Mouse (Mus musculus): ENCODE data around the gene Dbi.
A peak's percentile ranks its signal among the peaks of the same experiment; 100 is the strongest.

Gene Dbi

GRCm38 (mm10) chr1:120121930-120122530 is 1.2 kb upstream of the Dbi start:
- DNase-seq (ENCODE audit: low spot score) = no peak

- peak; percentile 46 for DNase-seq (ENCODE audit: low spot score)
These were observed 523 bp downstream of the Dbi start for GRCm38 (mm10) chr1:120120141-120120968.

DNA sequence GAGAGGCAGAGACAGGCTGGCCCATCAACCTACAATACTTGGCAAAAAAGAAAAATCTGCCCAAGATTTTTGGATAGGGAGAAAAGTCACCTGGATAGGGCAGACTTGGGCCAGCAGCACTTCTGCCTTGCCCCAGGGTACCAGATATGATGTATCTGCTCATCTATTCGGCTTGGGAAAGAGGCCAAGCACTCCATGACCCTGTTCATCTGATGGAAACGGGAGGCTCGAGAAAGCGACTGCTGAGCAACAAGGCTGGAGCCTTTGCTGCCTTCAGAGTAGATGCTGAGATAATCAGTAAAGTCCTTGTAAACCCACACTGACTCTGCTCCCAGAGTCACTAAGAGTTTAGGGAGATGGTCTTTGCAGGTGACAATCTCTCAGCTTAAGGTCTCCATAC is 1.5 kb downstream of the Dbi start:
- DNase-seq (ENCODE audit: low spot score) = no peak

GRCm38 (mm10) chr1:120118854-120119253 is 2.0 kb downstream of the Dbi start:
- no peak for DNase-seq (ENCODE audit: low spot score)

GRCm38 (mm10) chr1:120116106-120116505 is 4.8 kb downstream of the Dbi start:
- DNase-seq (ENCODE audit: low spot score) = peak; percentile 41

DNA sequence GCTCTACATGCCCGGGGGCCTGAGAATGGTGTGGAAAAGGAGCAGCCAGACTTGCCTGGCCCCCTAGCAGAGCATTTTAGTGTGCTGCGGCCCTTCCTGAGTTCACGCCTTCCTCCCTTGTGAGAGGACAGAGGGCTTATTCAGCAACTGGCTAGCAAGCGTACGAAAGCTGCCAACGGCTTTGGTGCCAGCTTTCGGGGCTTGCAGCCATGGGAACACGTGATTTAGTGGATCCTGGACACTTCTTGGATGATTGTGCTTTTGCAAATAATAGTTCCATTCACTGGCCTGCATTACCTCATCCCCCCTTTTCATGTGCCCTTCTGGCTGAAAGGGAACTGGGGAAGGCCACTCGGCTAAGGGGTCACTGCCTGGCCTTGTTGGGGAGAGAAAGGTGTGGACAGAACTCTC is 5.2 kb downstream of the Dbi start:
- peak; percentile 44 for DNase-seq (ENCODE audit: low spot score)

DNA sequence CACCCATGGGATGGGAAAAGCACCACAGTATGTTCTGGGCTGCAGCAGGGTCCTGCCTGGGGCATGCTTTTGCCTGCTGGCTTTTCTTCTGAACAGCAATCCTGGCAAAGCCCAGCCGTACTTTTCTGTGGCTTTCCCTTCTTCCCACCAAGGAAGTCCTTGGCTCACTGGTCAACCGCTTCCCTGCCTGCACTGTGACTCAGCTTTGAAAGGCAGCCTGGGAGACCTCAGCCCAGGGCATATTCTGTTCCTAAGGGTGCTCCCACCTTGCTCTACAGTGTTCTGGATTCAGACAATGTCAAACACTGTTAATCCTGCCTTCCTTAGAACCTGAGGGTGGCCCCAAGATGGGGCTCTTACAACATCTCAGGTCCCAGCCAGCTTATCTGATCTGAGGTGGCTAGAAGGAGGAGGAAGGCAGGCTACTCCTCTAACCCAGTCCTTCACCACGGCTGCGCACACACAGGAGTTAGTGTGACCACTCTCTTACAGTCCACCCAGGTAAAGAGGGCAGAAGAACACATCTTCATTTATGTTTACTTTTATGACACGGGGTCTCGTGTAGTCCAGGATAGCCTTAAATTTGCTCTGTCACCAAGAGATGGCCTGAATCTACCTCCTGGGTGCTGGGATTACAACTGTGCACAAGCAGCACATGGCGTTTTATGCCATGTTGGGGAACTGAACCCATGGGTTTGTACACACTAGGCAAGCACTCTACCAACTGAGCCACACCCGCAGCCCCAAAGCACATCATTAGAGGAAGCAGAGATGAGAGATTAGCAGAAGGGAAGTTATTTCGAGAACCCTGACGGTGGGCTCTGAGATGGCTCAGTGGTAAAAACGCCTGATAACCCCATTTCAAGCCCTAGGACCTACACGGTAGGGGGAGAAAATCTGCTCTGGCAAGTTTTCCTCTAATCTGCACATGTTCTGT is 8.4 kb downstream of the Dbi start:
- no peak for DNase-seq (ENCODE audit: low spot score)

GRCm38 (mm10) chr1:120111766-120112165 is 9.1 kb downstream of the Dbi start:
- DNase-seq (ENCODE audit: low spot score) = no peak

DNA sequence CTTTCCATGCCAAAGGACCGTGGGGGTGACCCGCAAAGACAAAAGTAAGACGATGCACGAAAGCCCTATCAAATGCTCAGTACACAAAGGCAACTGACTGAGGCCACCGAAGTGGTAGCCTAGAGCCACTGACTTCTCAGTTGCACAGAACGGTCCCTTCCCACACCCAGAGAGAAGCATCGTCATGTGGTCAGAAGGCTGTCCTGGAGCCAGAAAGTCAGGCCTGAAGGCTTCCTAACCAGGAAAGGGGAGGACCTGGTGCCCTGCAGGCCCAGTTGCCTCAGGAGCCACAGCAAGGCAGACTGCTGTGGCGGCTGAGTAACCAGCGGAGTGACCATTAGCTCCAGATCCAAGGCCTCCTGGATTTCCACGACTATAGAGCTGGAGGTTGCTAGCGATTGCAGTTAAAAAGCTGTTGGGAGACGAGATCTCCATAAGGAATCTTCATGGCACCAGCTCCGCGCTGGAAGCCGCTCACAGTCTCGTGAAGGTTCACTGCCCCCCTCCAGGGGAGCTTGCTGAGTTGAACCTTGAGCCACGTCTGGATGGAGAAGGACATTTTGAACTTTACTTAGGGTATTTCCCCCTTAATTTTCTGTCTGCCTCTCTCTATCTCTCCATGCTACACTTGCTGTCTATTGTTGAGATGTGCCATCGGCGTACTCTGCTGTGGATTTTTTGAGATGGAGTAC is 11.0 kb downstream of the Dbi start:
- DNase-seq (ENCODE audit: low spot score) = no peak

- DNase-seq (ENCODE audit: low spot score) = no peak
These were observed 15.3 kb downstream of the Dbi start for GRCm38 (mm10) chr1:120105556-120105959.

DNA sequence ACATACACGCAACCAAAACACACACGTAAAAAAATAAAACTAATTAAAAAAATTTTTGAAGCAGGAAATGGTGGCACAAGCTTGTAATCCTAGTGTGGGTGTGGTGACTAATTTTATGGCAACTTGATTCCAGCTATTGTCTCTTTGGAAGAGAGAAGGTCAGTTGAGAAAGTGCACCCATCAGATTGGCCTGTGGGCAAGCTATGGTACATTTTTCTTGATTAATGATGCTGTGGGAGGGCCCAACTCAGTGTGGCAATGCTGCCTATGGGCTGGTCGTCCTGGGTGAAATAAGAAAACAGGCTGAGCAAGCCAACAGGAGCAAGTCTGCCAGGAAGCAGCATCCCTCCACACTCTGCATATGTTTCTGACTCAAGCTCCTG is 19.7 kb downstream of the Dbi start:
- DNase-seq (ENCODE audit: low spot score) = no peak

DNA sequence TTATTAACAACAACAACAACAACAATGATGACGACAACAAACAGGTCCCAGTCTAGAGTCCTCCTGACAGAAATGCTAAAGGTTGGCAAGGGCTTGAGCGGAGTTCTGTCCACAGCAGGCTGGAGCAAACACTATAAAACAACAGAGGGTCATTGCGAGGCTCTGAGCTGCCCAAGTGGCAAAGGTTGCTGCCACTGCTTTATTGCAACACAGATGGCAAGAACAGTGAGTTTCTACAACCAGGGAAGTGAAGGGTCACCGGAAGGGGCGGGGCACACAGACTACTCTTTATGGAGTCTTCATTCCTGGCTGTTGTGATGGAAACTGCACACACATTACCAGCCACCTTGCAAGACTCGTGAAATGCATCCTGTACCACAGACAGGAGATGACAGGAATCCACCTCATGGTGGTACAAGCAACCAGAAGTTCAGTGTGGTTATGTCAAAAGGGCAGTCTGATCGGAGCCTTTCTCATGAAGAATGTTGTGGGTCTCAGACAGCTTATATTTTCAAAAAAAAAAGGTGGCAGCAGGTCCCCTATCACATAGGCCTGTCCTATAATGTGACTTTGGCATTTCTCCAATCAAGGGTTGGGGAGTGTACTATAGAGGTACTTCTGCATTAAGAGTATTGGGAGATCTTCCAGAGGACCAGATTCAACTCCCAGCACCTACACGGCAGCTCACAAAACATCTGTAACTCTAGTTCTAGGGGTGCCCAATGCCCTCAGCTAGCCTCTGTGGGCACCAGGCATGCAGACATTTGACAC is 20.2 kb downstream of the Dbi start:
- no peak for DNase-seq (ENCODE audit: low spot score)

GRCm38 (mm10) chr1:120099483-120099882 is 21.4 kb downstream of the Dbi start:
- DNase-seq (ENCODE audit: low spot score) = no peak

GRCm38 (mm10) chr1:120098327-120098726 is 22.6 kb downstream of the Dbi start:
- DNase-seq (ENCODE audit: low spot score) = no peak

DNA sequence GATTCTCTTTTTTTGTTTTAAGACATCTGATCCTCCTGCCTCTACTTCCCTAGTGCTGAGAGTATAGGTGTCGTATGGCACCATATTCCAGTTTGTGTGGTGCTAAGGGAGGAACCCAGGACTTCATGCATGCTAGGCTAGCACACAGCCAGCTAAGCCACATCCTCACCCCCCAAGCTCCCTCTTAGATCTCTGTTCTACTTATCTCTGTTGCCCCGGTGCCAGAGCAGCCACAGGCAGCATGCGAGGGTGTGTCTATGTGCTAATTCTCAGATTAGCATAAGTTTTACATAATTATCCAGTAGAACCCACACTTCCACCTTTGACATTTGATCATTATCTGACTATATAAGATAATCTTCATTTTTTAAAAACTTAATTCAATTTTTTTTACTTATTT is 26.0 kb downstream of the Dbi start:
- no peak for DNase-seq (ENCODE audit: low spot score)

DNA sequence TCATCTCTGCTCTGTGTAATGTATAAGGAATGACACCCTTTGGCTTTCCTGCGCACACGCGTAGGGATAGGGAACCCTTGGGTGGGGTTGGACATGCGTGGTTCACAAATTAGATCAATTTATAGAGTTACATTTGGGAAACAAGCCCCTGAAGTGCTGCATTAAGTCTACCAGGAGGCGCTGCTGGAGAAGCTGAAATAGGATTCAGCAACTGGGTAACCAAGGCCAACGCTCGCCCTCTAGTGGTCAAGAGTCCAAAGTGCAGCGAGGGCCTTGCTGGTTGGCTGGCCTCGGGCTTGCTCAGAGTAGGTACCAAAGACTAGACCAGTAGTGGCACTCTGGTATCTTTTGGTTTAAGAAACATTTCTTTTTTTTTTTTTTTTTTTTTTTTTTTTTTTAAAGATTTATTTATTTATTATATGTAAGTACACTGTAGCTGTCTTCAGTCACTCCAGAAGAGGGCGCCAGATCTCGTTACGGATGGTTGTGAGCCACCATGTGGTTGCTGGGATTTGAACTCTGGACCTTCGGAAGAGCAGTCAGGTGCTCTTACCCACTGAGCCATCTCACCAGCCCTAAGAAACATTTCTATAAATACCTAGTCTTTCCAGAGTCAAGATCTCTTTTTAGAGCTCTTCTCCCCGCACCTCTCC is 27.3 kb downstream of the Dbi start:
- peak; percentile 70 for DNase-seq (ENCODE audit: low spot score)

DNA sequence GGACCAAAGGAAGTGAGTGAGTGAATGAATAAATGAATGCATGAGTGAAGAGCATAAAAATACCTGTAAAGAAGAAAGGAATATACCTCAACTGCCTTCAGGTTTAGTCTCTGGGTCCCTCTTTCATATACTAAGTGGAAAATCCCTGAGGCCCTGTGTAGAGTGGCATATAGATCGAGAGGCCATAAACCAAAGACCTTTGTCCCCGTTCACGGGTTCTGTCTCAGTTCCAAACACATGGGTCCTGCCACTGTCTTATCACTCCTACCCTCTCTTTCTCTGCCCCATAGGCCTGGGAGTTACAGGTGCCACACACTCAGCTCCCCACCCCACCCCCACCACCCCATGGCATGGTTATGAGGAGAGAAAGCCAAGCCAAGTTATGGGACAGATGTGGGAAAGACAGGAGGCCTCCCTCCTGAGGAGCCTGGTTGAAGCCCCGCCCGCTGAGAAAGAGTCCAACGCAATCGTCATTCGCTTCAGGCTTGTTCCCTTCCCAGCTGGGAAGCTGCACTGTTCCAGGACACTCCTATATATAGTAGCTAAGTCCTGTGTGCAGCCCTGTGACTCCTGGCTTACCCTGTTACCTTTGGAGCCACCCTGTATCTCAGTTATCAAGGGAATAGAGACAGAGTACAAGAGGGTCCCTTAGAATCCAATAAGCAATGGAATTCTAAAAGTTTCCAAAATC is 29.9 kb downstream of the Dbi start:
- no peak for DNase-seq (ENCODE audit: low spot score)

GRCm38 (mm10) chr1:120089180-120089579 is 31.7 kb downstream of the Dbi start:
- DNase-seq (ENCODE audit: low spot score) = no peak

- no peak for DNase-seq (ENCODE audit: low spot score)
These were observed 34.2 kb downstream of the Dbi start for GRCm38 (mm10) chr1:120086644-120087043.

GRCm38 (mm10) chr1:120085696-120086095 is 35.2 kb downstream of the Dbi start:
- no peak for DNase-seq (ENCODE audit: low spot score)
